Mouse (Mus musculus) neural tube, embryonic 15.5 days (tissue): ENCODE results near the gene Aadacl2. TPM values are rescaled to one million over a fixed set of nuclear protein-coding genes. Genes with fewer than 3 reads are reported as not detected.

Experiments used
- ATAC-seq: fragments of 200-750 bp; cut with Nextera tagmentation; 2 replicates; pipeline ENCODE4 v1.8.0; 2017; ENCODE audit warnings: mild to moderate bottlenecking, moderate TSS enrichment, moderate library complexity; ENCODE audit not compliant: low FRiP score
- H3K27ac ChIP-seq: fragments of 300-500 bp; sonication (generic); replicated peaks from 2 replicates; pipeline ENCODE4 v1.5.1; 2015; ENCODE audit warnings: mild to moderate bottlenecking, inconsistent platforms
- H3K27me3 ChIP-seq: fragments of 300-500 bp; sonication (generic); replicated peaks from 2 replicates; pipeline ENCODE4 v1.6.1; 2015; ENCODE audit warnings: inconsistent platforms
- H3K36me3 ChIP-seq: fragments of 300-500 bp; sonication (generic); 2 replicates; pipeline ENCODE4 v1.6.1; 2015; ENCODE audit warnings: inconsistent platforms
- H3K4me1 ChIP-seq: fragments of 300-500 bp; sonication (generic); 2 replicates; pipeline ENCODE4 v1.6.1; 2015; ENCODE audit warnings: inconsistent platforms
- H3K4me2 ChIP-seq: fragments of 300-500 bp; sonication (generic); 2 replicates; pipeline ENCODE4 v1.6.1; 2015; ENCODE audit warnings: inconsistent platforms, mild to moderate bottlenecking, moderate library complexity
- H3K4me3 ChIP-seq: fragments of 300-500 bp; sonication (generic); replicated peaks from 2 replicates; pipeline ENCODE4 v1.5.1; 2015; ENCODE audit warnings: mild to moderate bottlenecking, inconsistent platforms
- H3K9ac ChIP-seq: fragments of 300-500 bp; sonication (generic); replicated peaks from 2 replicates; pipeline ENCODE4 v1.6.1; 2015; ENCODE audit warnings: mild to moderate bottlenecking, inconsistent platforms
- H3K9me3 ChIP-seq: fragments of 300-500 bp; sonication (generic); replicated peaks from 2 replicates; pipeline ENCODE4 v1.6.1; 2016; ENCODE audit warnings: inconsistent platforms
- WGBS: fragments of 180-500 bp; shearing (Covaris S2); methylation state at CpG from one replicate; pipeline ENCODE4 v1.1.7; 2015; ENCODE audit warnings: mixed read lengths; 5-methylcytosine and 5-hydroxymethylcytosine counted together
- polyA plus RNA-seq: library from polyadenylated mRNA; unstranded; fragments of >200 nt; fragmentation: Nextera tagmentation; extraction: Ambion mirVana; gene quantifications from 2 replicates; pipeline ENCODE4 v1.2.1, GENCODE M21; 2015

Aadacl2 gene
- polyA plus RNA-seq: not detected in 2 replicates

DNA sequence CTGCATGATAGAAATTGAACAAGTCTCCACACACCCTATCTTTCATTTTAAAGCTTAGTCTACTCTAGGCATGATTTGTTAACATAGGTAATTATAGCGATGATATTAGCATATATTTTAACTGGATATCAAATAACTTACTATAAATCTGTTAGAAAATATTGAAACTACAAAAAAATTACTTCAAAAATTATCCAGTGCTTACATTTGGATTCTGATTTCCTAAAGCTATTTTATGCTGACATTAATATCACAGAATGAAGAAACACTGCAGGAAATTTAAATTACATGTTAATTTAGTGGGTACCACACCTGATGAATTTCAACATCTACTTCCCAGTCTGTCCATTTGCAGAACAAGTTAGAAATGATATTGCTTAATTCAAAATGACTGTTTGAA is at the start of gene Aadacl2:
Gene Aadacl2, plus strand, starts transcription at position 301 of the 400 bp plus-strand sequence.
- ATAC-seq: no peak
- Histone ChIP-seq H3K27me3 (no peaks in the 10 kb centered on the region), H3K4me3 (no peak within 1 kb of the TSS), H3K36me3 (no peaks in the 10 kb centered on the region), H3K4me2 (no peak within 1 kb of the TSS), H3K27ac (no peak within 1 kb of the TSS), H3K4me1 (no peaks in the 10 kb centered on the region), H3K9ac (no peak within 1 kb of the TSS), H3K9me3 (no peaks in the 10 kb centered on the region)
- 77% methylated on average over 1 of the region's 1 CpGs for whole genome bisulfite sequencing

GRCm38 (mm10) chr3:59970891-59971290 is 35.7 kb upstream of the Aadacl2 start:
- no peak for ATAC-seq
- H3K27me3 ChIP-seq: no peaks in the 10 kb centered on the region
- H3K4me2 ChIP-seq: no peak overlapping the region
- no peak overlapping the region for H3K4me3 ChIP-seq
- no peaks in the 10 kb centered on the region for H3K36me3 ChIP-seq
- H3K27ac ChIP-seq: no peak overlapping the region
- H3K9ac ChIP-seq: no peak overlapping the region
- no peaks in the 10 kb centered on the region for H3K4me1 ChIP-seq
- no peaks in the 10 kb centered on the region for H3K9me3 ChIP-seq
- 92% methylated on average over 5 of the region's 5 CpGs for WGBS

DNA sequence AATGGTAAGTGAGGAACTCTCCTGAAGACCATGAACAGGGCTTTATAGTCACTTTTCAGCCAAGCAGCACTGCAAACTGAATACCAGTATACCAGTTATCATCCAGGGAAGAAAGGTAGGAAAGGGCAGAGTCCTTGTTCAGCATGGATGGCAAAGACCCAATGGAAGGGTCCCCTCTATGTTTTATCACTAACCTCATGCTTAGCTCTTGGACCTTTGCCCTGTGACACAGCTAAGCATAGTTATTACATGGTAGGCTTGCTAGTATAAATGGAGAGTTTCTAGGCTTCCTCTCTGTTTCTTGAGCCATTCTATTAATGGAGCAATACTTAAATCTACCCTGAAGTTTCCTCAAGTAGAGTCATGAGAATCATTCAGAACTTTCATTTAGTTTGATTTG is 32.0 kb upstream of the Aadacl2 start:
- no peaks in the 10 kb centered on the region for H3K27me3 ChIP-seq
- no peak for ATAC-seq
- no peaks in the 10 kb centered on the region for H3K9me3 ChIP-seq
- H3K27ac ChIP-seq: no peak overlapping the region
- no peak overlapping the region for H3K9ac ChIP-seq
- H3K4me2 ChIP-seq: no peak overlapping the region
- no peaks in the 10 kb centered on the region for H3K36me3 ChIP-seq
- H3K4me1 ChIP-seq: no peaks in the 10 kb centered on the region
- no peak overlapping the region for H3K4me3 ChIP-seq

- H3K4me2 ChIP-seq: no peak overlapping the region
- H3K9ac ChIP-seq: no peak overlapping the region
- H3K9me3 ChIP-seq: no peaks in the 10 kb centered on the region
- H3K4me3 ChIP-seq: no peak overlapping the region
- no peaks in the 10 kb centered on the region for H3K27me3 ChIP-seq
- H3K36me3 ChIP-seq: no peaks in the 10 kb centered on the region
- no peaks in the 10 kb centered on the region for H3K4me1 ChIP-seq
- H3K27ac ChIP-seq: no peak overlapping the region
- ATAC-seq: no peak
Observed at GRCm38 (mm10) chr3:60003622-60004021, 2.9 kb upstream of the Aadacl2 start.

DNA sequence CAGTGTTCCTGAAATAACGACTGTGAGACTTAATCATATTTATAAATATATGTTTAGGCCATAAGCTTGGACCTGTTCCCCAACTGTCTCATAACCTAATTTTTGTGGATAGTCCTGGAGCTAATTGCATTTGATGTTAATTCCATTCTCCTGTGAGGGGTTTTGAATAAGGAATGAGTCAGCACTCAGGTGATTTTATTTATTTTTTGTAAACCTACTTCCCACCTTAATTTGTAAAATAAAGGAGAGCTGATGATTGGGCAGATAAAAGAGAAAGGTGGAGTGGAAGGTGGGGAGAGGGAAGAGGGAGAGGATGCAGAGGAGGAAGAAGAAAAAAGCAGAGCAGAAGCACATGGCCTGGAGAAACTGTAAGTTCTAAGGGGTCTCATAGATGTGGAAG is 18.9 kb downstream of the Aadacl2 start, which contains the start of gene Aadac:
Gene Aadac, plus strand, starts transcription at position 301 of the 400 bp plus-strand sequence.
- 79% methylated on average over 1 of the region's 1 CpGs for WGBS
- Histone ChIP-seq H3K9me3 (no peaks in the 10 kb centered on the region), H3K27me3 (no peaks in the 10 kb centered on the region), H3K4me2 (no peak within 1 kb of the TSS), H3K4me3 (no peak within 1 kb of the TSS), H3K9ac (no peak within 1 kb of the TSS), H3K27ac (no peak within 1 kb of the TSS), H3K4me1 (no peaks in the 10 kb centered on the region), H3K36me3 (no peaks in the 10 kb centered on the region)
- no peak for ATAC-seq

DNA sequence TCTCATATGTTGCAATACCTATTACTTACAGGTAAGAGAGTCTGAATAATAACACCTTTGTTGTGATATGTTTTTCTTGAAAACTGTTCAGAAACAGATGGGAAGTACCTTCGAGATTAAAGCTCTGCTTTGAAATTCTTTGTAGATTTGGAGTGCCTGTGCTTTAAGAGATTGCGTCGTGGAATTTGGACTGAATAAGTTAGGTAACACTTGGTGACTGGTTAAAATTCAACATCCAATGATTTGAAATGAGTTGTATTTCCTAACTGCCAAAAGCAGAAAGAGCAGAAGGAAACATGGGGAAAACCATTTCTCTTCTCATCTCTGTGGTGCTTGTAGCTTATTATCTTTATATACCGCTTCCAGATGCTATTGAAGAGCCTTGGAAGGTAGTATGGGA is 25.0 kb downstream of the Aadacl2 start:
- H3K9me3 ChIP-seq: no peaks in the 10 kb centered on the region
- no peaks in the 10 kb centered on the region for H3K4me1 ChIP-seq
- no peaks in the 10 kb centered on the region for H3K27me3 ChIP-seq
- H3K36me3 ChIP-seq: no peaks in the 10 kb centered on the region
- H3K9ac ChIP-seq: no peak overlapping the region
- ATAC-seq: no peak
- no peak overlapping the region for H3K27ac ChIP-seq
- no peak overlapping the region for H3K4me2 ChIP-seq
- 92% methylated on average over 4 of the region's 4 CpGs for WGBS
- no peak overlapping the region for H3K4me3 ChIP-seq

DNA sequence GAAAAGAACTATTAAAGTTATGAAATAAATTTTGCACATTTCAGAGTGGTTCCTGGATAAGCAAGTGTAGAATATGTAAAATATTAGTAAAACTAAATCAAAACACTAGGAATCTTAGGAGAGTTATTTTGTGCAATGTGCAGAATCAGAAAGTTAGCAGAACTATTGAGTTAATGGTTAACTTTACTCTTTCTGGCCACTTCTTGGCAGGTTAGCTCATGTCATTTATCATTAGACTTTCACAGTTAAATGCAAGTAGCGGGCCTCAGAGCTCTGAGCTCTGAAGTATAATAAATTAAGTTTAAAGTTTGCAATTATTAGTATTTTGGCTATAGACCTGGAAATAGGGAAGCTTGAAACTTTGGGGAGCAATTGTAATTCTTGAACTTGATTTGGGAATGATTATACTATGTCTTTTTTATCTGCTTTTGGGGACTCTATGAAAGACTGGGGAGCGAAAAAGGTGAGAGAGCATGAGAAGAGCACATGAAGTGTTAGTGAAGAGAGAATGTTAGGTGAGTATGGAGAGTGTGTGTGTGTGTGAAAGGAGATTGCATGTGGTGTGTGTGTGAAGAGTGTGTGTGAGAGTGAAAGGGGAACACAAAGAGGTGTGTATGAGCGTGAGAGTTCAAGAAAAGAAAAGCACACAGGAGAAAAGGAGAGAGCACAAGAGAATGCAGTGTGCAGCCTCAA is 39.8 kb downstream of the Aadacl2 start:
- Histone ChIP-seq H3K4me2 (no peak overlapping the region), H3K9me3 (no peaks in the 10 kb centered on the region), H3K36me3 (no peaks in the 10 kb centered on the region), H3K27me3 (no peaks in the 10 kb centered on the region), H3K9ac (no peak overlapping the region), H3K4me1 (no peaks in the 10 kb centered on the region), H3K27ac (no peak overlapping the region), H3K4me3 (no peak overlapping the region)
- 76% methylated on average over 3 of the region's 3 CpGs for WGBS
- ATAC-seq: no peak

DNA sequence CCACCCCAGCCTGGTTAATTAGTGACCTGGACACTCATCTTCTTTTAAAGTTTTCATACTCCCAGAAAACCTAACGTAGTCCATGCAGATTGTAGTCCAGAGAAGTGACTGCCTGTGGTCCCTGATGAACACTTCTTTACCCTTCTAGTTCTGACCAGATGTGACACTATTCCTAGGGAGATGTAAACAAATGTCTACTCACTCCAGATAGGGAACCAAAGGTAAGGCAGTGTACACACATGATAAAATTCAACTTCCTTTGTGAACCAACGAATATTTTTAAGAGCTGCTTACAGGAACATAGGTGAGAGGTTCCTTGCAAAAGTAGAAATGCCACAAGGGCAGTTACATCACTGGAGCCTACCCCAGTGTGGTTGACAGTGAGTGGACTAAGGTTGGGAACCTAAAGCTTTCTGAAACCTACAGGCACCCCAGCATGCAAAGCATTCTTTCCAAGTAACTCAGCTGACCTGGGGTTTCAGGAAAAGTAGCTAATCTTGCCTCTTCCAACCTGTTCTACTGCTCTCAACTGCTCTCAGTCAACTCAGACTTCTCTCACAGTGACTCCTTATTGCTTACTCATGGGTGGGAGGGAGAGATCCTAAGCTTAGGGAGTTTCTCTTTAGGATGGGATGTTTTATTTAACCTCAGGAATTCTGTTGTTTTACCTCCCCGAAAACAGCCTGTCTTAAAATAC is 46.8 kb downstream of the Aadacl2 start:
- 85% methylated on average over 3 of the region's 3 CpGs for WGBS
- ATAC-seq: no peak

GRCm38 (mm10) chr3:60053931-60054330 is 47.4 kb downstream of the Aadacl2 start:
- Histone ChIP-seq H3K4me3 (no peak overlapping the region), H3K27ac (no peak overlapping the region), H3K4me1 (no peaks in the 10 kb centered on the region), H3K9ac (no peak overlapping the region), H3K4me2 (no peak overlapping the region), H3K27me3 (no peaks in the 10 kb centered on the region), H3K36me3 (no peaks in the 10 kb centered on the region), H3K9me3 (no peaks in the 10 kb centered on the region)
- WGBS: 97% methylated on average over 2 of the region's 2 CpGs
- no peak for ATAC-seq

More for the DNA sequence above, 46.8 kb downstream of the Aadacl2 start:
- H3K4me3 ChIP-seq: no peak overlapping the region
- no peaks in the 10 kb centered on the region for H3K36me3 ChIP-seq
- H3K9ac ChIP-seq: no peak overlapping the region
- H3K4me2 ChIP-seq: no peak overlapping the region
- no peak overlapping the region for H3K27ac ChIP-seq
- H3K27me3 ChIP-seq: no peaks in the 10 kb centered on the region
- H3K9me3 ChIP-seq: no peaks in the 10 kb centered on the region
- H3K4me1 ChIP-seq: no peaks in the 10 kb centered on the region

GRCm38 (mm10) chr3:60056451-60056850 is 49.9 kb downstream of the Aadacl2 start:
- Histone ChIP-seq H3K27ac (no peak overlapping the region), H3K36me3 (no peaks in the 10 kb centered on the region), H3K27me3 (no peaks in the 10 kb centered on the region), H3K9me3 (no peaks in the 10 kb centered on the region), H3K4me3 (no peak overlapping the region), H3K4me1 (no peaks in the 10 kb centered on the region), H3K9ac (no peak overlapping the region), H3K4me2 (no peak overlapping the region)
- no peak for ATAC-seq
- 33% methylated on average over 3 of the region's 3 CpGs for WGBS

DNA sequence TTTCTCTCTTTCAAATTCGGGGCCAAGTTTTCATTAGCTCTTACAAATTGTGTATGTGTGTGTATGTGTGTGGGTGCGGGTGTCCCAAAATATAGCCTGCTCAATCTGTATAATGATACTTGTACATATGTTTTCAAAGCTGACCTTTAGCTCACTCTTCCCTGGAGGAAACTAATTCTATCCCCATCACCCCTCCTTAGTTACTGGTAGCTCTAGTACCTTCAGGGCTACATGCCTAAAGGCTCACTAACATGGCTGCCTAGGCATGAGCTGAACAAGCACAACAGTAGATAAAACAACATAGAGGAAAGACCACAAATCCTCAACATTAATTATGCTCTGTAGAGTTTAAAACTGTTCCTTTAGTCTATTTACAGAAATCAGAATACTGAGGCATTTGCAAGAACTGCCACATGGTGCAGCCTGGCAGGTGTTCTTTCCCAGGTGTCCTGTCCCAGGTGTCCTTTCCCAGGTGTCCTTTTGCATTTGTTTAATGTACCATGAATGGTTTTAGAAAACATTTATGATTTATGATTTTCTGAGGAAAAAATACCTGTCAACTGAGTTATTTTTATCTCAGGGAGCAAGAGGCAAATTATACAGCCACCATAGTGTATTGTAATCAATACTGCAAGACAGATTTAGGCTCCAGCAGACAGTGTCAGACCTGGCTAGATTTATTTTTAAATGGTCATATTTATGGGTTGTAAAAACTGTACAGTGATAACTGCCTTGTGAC is 50.7 kb downstream of the Aadacl2 start:
- Histone ChIP-seq H3K36me3 (no peaks in the 10 kb centered on the region), H3K4me1 (no peaks in the 10 kb centered on the region), H3K4me2 (no peak overlapping the region), H3K9me3 (no peaks in the 10 kb centered on the region), H3K27ac (no peak overlapping the region), H3K27me3 (no peaks in the 10 kb centered on the region), H3K4me3 (no peak overlapping the region), H3K9ac (no peak overlapping the region)
- no peak for ATAC-seq
- 88% methylated on average over 2 of the region's 2 CpGs for WGBS

DNA sequence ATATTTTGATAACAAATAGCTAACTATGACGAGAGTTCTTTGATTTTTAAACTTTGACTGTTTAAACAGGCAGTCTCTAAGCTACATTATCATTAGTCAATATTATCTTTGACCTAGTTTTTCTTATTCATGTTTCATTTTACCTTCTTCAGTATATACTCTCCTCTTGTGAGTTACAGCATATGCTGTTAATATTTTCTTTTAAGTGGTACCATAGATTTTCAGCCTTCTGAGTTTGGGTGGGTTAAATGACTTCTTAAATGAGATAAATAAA is 51.2 kb downstream of the Aadacl2 start:
- no peaks in the 10 kb centered on the region for H3K9me3 ChIP-seq
- H3K27ac ChIP-seq: no peak overlapping the region
- no peak overlapping the region for H3K9ac ChIP-seq
- no peak overlapping the region for H3K4me2 ChIP-seq
- no peaks in the 10 kb centered on the region for H3K36me3 ChIP-seq
- no peak for ATAC-seq
- H3K4me1 ChIP-seq: no peaks in the 10 kb centered on the region
- H3K27me3 ChIP-seq: no peaks in the 10 kb centered on the region
- 72% methylated on average over 1 of the region's 1 CpGs for whole genome bisulfite sequencing
- no peak overlapping the region for H3K4me3 ChIP-seq
